Mouse (Mus musculus) adrenal gland, postnatal 14 days (tissue): Measurements from ENCODE around the gene Tecr. TPM values are rescaled to one million over a fixed set of nuclear protein-coding genes. Genes with fewer than 3 reads are reported as not detected.
"Not testable (repeated sequence)": the region's sequence is repeated elsewhere in the genome, so short reads cannot be mapped to it uniquely, and the experiment has no call there.

ENCODE experiments used
- DNase-seq: peaks from one replicate; pipeline ENCODE4 v3.0.0; 2021; ENCODE audit warnings: mixed read lengths
- total RNA-seq: library from RNA; stranded (reverse); gene quantifications from 2 replicates; pipeline ENCODE4 v1.2.3, GENCODE M21; 2021

The Tecr gene
- total RNA-seq, 1 experiment from 2014 or later, result 372 TPM

- DNase-seq, result no peak
Observed at GRCm38 (mm10) chr8:83583236-83583635, 24.5 kb downstream of the Tecr start.

DNA sequence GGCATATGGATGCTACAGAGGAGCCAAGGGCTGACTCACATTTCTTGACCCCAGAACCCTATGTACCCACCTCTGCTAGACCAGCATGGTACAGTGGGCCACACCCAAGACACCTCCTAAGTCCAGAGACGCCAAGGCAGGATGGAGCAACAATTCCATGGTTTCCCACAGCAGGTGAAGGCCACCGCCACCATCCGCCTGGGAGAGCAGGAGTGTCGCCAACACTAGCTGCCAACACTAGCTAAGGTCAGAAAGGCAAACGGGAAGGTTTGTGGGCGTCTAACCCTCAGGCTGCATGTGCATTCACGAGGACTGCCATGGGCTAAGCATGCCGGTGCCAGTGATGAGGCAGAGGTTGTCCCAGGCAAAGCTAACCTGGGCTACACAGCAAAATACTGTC, 25.5 kb downstream of the Tecr start:
- DNase-seq, result no peak

DNA sequence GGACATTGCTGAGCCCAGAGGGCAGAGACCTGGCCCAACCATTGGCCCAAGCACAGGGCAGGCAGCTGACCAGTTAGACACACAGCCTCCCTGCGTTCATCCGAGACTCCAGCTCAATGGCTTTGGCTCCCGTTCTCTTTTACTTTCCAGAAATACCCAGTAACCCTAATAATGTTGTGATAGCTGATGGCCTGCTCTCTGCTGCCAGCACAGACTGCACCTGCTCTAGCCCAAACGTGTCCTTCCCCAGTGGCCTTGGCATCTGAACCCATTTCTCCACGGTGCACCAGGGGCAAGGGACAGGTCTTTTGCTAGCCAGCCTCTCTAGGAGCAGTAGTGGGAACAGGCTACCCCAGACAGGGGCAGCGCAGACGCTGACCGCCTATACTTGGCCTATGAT, 26.9 kb downstream of the Tecr start:
- no peak for DNase-seq

DNA sequence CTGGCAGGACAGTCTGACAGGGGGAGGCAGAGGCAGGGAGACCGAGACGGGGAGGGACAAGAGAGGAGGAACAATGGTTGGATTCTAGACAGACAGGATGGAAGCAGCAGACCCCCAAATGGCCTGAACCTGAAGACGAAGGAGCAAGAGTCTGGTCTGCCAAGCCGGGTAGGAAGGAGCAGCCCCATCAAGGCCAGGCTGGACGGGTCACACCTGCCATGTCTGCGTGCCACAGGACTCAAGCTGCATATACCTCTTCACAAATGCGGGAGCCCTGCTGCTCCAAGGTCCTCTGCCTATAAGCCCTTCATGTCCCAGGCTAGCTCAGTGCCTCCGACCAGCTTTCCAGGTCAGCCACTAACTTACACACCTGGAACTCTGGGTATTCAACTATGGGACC, 28.1 kb downstream of the Tecr start:
- no peak for DNase-seq

GRCm38 (mm10) chr8:83578131-83579055, 29.4 kb downstream of the Tecr start:
- DNase-seq, result no peak

GRCm38 (mm10) chr8:83577384-83577791, 30.4 kb downstream of the Tecr start:
- peak; percentile 92 for DNase-seq

DNA sequence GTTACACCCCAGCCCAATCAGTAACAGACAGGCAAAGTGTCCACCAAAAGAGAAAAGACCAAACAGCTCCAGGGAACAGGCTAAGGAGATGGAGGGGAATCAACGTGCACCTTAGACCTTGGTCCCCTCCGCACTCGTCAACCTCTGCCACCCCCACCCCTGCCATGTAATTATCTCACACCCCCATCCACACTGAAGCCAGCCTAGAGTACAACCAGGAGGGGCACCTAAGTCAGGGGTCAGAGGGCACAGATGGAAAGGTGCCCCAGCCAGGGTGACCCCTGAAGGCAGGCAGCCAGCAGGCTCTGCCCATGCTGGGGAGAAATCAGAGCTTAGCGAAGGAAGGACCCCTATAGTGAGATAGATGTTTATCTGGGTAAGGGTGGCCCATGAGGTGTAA, 30.9 kb downstream of the Tecr start:
- no peak for DNase-seq

DNA sequence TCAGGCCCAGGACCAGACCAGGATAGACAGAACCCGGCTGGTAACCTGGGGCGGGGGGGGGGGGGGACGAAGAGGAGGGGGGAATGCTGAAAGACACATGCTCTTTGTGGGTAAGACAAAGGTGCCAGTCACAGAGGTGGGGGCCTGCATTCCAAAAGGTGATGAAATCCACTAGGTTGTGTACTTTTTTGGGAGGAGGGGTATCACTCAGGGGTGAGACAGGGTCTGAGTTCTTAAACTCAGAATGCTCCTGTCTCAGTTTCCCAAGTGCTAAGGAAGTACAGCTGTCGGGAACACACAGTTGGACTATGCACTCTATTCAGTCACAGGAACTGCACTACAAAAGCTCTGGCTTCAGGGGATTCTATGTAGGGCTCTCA, 31.3 kb downstream of the Tecr start:
- DNase-seq, result no peak

- DNase-seq, result no peak
Observed at GRCm38 (mm10) chr8:83575561-83576515, 31.9 kb downstream of the Tecr start.

- DNase-seq, result no peak
Observed at GRCm38 (mm10) chr8:83574631-83575315, 33.0 kb downstream of the Tecr start.

- peak; percentile 66 for DNase-seq
Observed at GRCm38 (mm10) chr8:83573140-83573875, 34.5 kb downstream of the Tecr start.

GRCm38 (mm10) chr8:83572246-83572812, 35.4 kb downstream of the Tecr start:
- no peak for DNase-seq

DNA sequence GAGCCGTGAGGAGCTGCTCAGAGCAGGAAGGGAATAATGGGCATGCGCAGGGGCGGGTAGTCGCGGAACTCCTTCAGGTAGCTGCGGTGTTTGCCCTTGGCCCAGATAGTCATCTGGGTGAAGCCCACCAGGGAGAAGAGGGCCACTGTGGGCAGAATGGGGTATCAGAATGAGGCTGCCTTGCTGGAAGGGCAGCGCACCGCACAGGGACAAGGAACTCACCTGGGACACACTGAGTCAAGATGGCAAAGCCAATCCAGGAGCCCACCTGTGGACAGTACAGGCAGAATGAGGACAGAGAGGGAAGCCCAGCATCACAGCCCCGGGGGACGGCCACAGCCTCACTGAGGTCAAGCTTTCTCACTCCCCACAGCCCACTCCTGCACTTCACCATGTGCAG, 36.0 kb downstream of the Tecr start:
- no peak for DNase-seq

GRCm38 (mm10) chr8:83571001-83571340, 36.8 kb downstream of the Tecr start:
- DNase-seq, result not testable (repeated sequence)

DNA sequence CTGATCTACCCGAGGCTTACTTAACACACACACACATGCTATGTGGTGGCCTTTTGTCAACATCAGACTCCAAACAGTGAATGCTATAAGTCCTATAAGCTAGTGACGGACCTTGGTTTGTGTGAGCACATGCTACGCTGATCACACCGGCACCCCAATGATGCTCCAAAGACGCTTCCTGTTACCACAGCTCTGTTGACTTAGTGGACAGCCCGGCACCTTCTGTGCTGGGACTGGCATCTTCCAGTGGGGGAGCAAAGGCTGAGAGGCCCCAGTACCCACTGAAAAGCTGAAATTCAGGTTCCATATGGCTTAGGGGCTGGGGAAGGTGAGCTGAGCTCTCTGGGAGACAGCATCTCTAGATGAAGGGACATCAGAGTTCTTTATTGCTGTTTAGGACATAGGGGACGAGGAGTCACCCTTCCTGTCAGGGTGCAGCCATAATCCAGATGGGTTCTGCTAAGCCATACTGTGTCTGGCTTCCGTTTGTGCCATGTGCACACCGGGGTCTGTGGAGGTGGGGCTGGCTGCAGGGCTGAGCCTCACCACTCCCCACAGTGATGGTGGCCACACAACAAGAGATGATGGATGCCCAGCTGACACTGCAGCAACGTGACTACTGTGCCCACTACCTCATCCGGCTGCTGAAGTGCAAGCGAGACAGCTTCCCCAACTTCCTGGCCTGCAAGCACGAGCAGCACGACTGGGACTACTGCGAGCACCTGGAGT, 37.3 kb downstream of the Tecr start:
- DNase-seq, result no peak

DNA sequence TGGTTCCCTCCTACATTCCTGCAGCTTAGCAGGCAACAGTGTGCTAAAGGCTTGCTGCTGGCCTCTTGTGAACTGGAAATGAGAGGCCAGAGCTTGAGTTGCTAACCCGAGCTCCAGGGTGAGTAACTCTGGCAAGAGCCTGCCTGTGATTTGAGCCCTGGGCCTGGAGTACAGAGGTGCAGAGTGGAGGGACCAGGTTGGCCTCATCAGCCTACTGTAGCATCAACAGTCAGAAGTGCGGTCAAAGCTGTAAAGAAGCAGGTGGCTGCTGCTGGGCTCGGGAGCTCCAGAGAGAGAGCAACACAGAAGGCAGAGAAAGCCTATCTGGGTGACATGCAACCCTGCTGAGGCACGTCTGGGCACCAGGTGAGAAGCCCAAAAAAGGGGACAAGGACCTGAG, 38.6 kb downstream of the Tecr start:
- no peak for DNase-seq

- no peak for DNase-seq
Observed at GRCm38 (mm10) chr8:83568755-83569154, 39.0 kb downstream of the Tecr start.

DNA sequence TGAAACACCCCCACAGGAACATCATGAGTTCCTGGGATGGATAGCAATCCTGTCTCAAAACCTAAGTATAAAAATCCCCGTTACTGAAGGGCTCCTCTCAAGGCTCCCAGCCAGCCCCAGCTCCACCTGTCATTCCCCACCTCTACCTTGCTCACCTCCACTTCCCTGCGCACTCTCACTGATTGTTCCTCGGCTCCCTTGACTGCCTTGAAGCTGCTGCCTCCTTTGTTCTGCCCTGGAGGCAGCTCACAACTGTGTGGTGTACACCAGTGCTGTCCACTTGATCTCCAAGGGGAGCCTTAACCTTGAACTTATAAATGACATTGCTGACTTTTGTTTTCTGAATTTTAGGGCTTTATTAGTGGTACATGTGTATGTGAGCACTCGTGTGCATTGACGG, 39.6 kb downstream of the Tecr start:
- no peak for DNase-seq

GRCm38 (mm10) chr8:83567668-83568067, 40.1 kb downstream of the Tecr start:
- no peak for DNase-seq

- DNase-seq, result peak; percentile 98
Observed at GRCm38 (mm10) chr8:83566469-83567395, 41.0 kb downstream of the Tecr start, which contains the start of gene Ndufb7. Ndufb7 (plus strand) TSS chr8:83566671.
